Mouse (Mus musculus): ENCODE data around the gene Id3. TPM values are rescaled to one million over a fixed set of nuclear protein-coding genes. Genes with fewer than 3 reads are reported as not detected.
"Not testable (repeated sequence)": the region's sequence is repeated elsewhere in the genome, so short reads cannot be mapped to it uniquely, and the experiment has no call there.

Gene Id3
- polyA plus RNA-seq (2015; fragmentation: Nextera tagmentation; extraction: Ambion mirVana) = 288 and 305 TPM in 2 replicates

- peak within 1 kb of the TSS; percentile 92 for H3K9ac ChIP-seq
- H3K9me3 ChIP-seq = no peaks in the 10 kb centered on the region
- H3K4me2 ChIP-seq = peak within 1 kb of the TSS; percentile 72
- whole genome bisulfite sequencing = 1% methylated on average over 39 of the region's 39 CpGs
- H3K27ac ChIP-seq (replicated peaks) = peak within 1 kb of the TSS; percentile 98
- peaks cover 83% of the 10 kb centered on the region for H3K4me1 ChIP-seq
- peak within 1 kb of the TSS; percentile 71 for H3K4me3 ChIP-seq
- H3K36me3 ChIP-seq = peaks cover 15% of the 10 kb centered on the region
- ATAC-seq (ENCODE audit: extremely low read depth, insufficient number of reproducible peaks, low FRiP score, low TSS enrichment) = peak; percentile 65
- H3K27me3 ChIP-seq (replicated peaks) = peaks cover 9% of the 10 kb centered on the region
These were observed at the start of gene Id3 for GRCm38 (mm10) chr4:136143193-136143976. Id3 (plus strand) TSS chr4:136143497.

- Histone ChIP-seq H3K4me3 (no peak overlapping the region), H3K27me3 (replicated peaks) (peaks cover 3% of the 10 kb centered on the region; the same call in 1 of the 2 replicates), H3K9ac (no peak overlapping the region), H3K4me2 (no peak overlapping the region), H3K27ac (replicated peaks) (no peak overlapping the region), H3K36me3 (no peaks in the 10 kb centered on the region), H3K9me3 (peaks cover 9% of the 10 kb centered on the region; the same call in 1 of the 2 replicates), H3K4me1 (peaks cover 8% of the 10 kb centered on the region)
- WGBS = 77% methylated on average over 18 of the region's 18 CpGs
- no peak for ATAC-seq (ENCODE audit: extremely low read depth, insufficient number of reproducible peaks, low FRiP score, low TSS enrichment)
These were observed 48.6 kb upstream of the Id3 start for GRCm38 (mm10) chr4:136094519-136095219.

GRCm38 (mm10) chr4:136095490-136096105, 47.7 kb upstream of the Id3 start:
- peaks cover 3% of the 10 kb centered on the region; the same call in 1 of the 2 replicates for H3K27me3 ChIP-seq (replicated peaks)
- ATAC-seq (ENCODE audit: extremely low read depth, insufficient number of reproducible peaks, low FRiP score, low TSS enrichment) = no peak
- no peaks in the 10 kb centered on the region for H3K36me3 ChIP-seq
- H3K4me3 ChIP-seq = no peak overlapping the region
- H3K4me1 ChIP-seq = peaks cover 11% of the 10 kb centered on the region
- 67% methylated on average over 9 of the region's 9 CpGs for WGBS
- no peak overlapping the region for H3K9ac ChIP-seq
- no peak overlapping the region for H3K4me2 ChIP-seq
- no peak overlapping the region for H3K27ac ChIP-seq (replicated peaks)
- peaks cover 9% of the 10 kb centered on the region; the same call in 1 of the 2 replicates for H3K9me3 ChIP-seq

- peaks cover 9% of the 10 kb centered on the region; the same call in 1 of the 2 replicates for H3K9me3 ChIP-seq
- no peaks in the 10 kb centered on the region for H3K36me3 ChIP-seq
- no peak overlapping the region for H3K27ac ChIP-seq (replicated peaks)
- peaks cover 3% of the 10 kb centered on the region; the same call in 1 of the 2 replicates for H3K27me3 ChIP-seq (replicated peaks)
- no peak overlapping the region for H3K4me3 ChIP-seq
- H3K9ac ChIP-seq = no peak overlapping the region
- peaks cover 13% of the 10 kb centered on the region for H3K4me1 ChIP-seq
- 60% methylated on average over 11 of the region's 11 CpGs for WGBS
- no peak overlapping the region for H3K4me2 ChIP-seq
- no peak for ATAC-seq (ENCODE audit: extremely low read depth, insufficient number of reproducible peaks, low FRiP score, low TSS enrichment)
These were observed 46.7 kb upstream of the Id3 start for GRCm38 (mm10) chr4:136096446-136097113.

GRCm38 (mm10) chr4:136098446-136098845, 44.9 kb upstream of the Id3 start:
- Histone ChIP-seq H3K4me3 (no peak overlapping the region), H3K4me1 (peaks cover 13% of the 10 kb centered on the region), H3K36me3 (no peaks in the 10 kb centered on the region), H3K27me3 (replicated peaks) (peaks cover 3% of the 10 kb centered on the region; the same call in 1 of the 2 replicates), H3K9me3 (no peaks in the 10 kb centered on the region), H3K27ac (replicated peaks) (no peak overlapping the region), H3K4me2 (no peak overlapping the region), H3K9ac (no peak overlapping the region)
- ATAC-seq (ENCODE audit: extremely low read depth, insufficient number of reproducible peaks, low FRiP score, low TSS enrichment) = no peak
- 88% methylated on average over 3 of the region's 3 CpGs for WGBS

- Histone ChIP-seq H3K4me2 (0 out of 2 replicates have a peak overlapping the region, but pooled peaks have one; percentile 11), H3K4me1 (peaks cover 25% of the 10 kb centered on the region), H3K27me3 (replicated peaks) (peaks cover 3% of the 10 kb centered on the region; the same call in 1 of the 2 replicates), H3K36me3 (no peaks in the 10 kb centered on the region), H3K9ac (peak overlapping the region; percentile 35; the same call in 1 of the 2 replicates), H3K27ac (replicated peaks) (no peak overlapping the region; the same call in 1 of the 2 replicates), H3K9me3 (no peaks in the 10 kb centered on the region), H3K4me3 (no peak overlapping the region)
- ATAC-seq (ENCODE audit: extremely low read depth, insufficient number of reproducible peaks, low FRiP score, low TSS enrichment) = no peak
- WGBS = 48% methylated on average over 12 of the region's 12 CpGs
These were observed 42.8 kb upstream of the Id3 start for GRCm38 (mm10) chr4:136100396-136101070.

GRCm38 (mm10) chr4:136101753-136102152, 41.5 kb upstream of the Id3 start:
- not testable (repeated sequence) for H3K27ac ChIP-seq (replicated peaks); H3K4me3 ChIP-seq; H3K9ac ChIP-seq; H3K4me2 ChIP-seq; H3K27me3 ChIP-seq (replicated peaks); H3K9me3 ChIP-seq; H3K36me3 ChIP-seq; ATAC-seq (ENCODE audit: extremely low read depth, insufficient number of reproducible peaks, low FRiP score, low TSS enrichment)
- peaks cover 27% of the 10 kb centered on the region for H3K4me1 ChIP-seq
- WGBS = 79% methylated on average over 4 of the region's 4 CpGs

- H3K4me3 ChIP-seq = no peak overlapping the region
- H3K9me3 ChIP-seq = no peaks in the 10 kb centered on the region
- H3K36me3 ChIP-seq = no peaks in the 10 kb centered on the region
- 15% methylated on average over 18 of the region's 18 CpGs for WGBS
- no peaks in the 10 kb centered on the region for H3K27me3 ChIP-seq (replicated peaks)
- H3K27ac ChIP-seq (replicated peaks) = peak overlapping the region; percentile 51
- H3K9ac ChIP-seq = peak overlapping the region; percentile 62
- peaks cover 24% of the 10 kb centered on the region for H3K4me1 ChIP-seq
- peak overlapping the region; percentile 51 for H3K4me2 ChIP-seq
- 0 out of 2 replicates have a peak, but pooled peaks have one; percentile 28 for ATAC-seq (ENCODE audit: extremely low read depth, insufficient number of reproducible peaks, low FRiP score, low TSS enrichment)
These were observed 38.5 kb upstream of the Id3 start for GRCm38 (mm10) chr4:136104590-136105337.

GRCm38 (mm10) chr4:136106880-136107301, 36.4 kb upstream of the Id3 start:
- no peaks in the 10 kb centered on the region for H3K36me3 ChIP-seq
- H3K4me1 ChIP-seq = peaks cover 26% of the 10 kb centered on the region
- 56% methylated on average over 7 of the region's 7 CpGs for WGBS
- no peak for ATAC-seq (ENCODE audit: extremely low read depth, insufficient number of reproducible peaks, low FRiP score, low TSS enrichment)
- no peak overlapping the region for H3K4me2 ChIP-seq
- no peaks in the 10 kb centered on the region for H3K9me3 ChIP-seq
- no peak overlapping the region for H3K9ac ChIP-seq
- H3K4me3 ChIP-seq = no peak overlapping the region
- H3K27ac ChIP-seq (replicated peaks) = no peak overlapping the region
- H3K27me3 ChIP-seq (replicated peaks) = no peaks in the 10 kb centered on the region

GRCm38 (mm10) chr4:136109153-136109552, 34.1 kb upstream of the Id3 start:
- H3K4me2 ChIP-seq = no peak overlapping the region
- peaks cover 26% of the 10 kb centered on the region for H3K4me1 ChIP-seq
- H3K27ac ChIP-seq (replicated peaks) = no peak overlapping the region
- H3K4me3 ChIP-seq = no peak overlapping the region
- no peak for ATAC-seq (ENCODE audit: extremely low read depth, insufficient number of reproducible peaks, low FRiP score, low TSS enrichment)
- H3K27me3 ChIP-seq (replicated peaks) = no peaks in the 10 kb centered on the region
- WGBS = 76% methylated on average over 2 of the region's 2 CpGs
- H3K36me3 ChIP-seq = no peaks in the 10 kb centered on the region
- no peak overlapping the region for H3K9ac ChIP-seq
- H3K9me3 ChIP-seq = no peaks in the 10 kb centered on the region

All from heart, embryonic 13.5 days (tissue).